Mouse (Mus musculus): ENCODE measurements around the gene Gpam.

- TF ChIP-seq CTCF (IDR thresholded peaks at IDR 0.05; ENCODE audit: low read depth, low read length): no peak
- no peak for TF ChIP-seq GATA1 (IDR thresholded peaks at IDR 0.05; ENCODE audit: borderline replicate concordance, low read length)
- TF ChIP-seq TAL1 (conservative IDR thresholded peaks at IDR 0.05; ENCODE audit: low read depth, low read length): no peak
- no peak for TF ChIP-seq GATA2 (IDR thresholded peaks at IDR 0.05; ENCODE audit: borderline replicate concordance, low read depth, low read length)
Measured at GRCm38 (mm10) chr19:55158606-55159005, 31.6 kb upstream of the Gpam start.

All from G1E (cell line).